Mouse (Mus musculus) CD4-positive, CD25-positive, alpha-beta regulatory T cell, adult 2 months (primary cell): ENCODE data around the gene Zfp579.
"Not testable (repeated sequence)": the region's sequence is repeated elsewhere in the genome, so short reads cannot be mapped to it uniquely, and the experiment has no call there.

Experiments used
- DNase-seq: peaks from one replicate; pipeline ENCODE4 v3.0.0-alpha.2; 2012; ENCODE audit warnings: low read depth, low spot score

Gene Zfp579

GRCm38 (mm10) chr7:5015118-5016001 is 19.4 kb upstream of the Zfp579 start, which contains the start of gene Gm44973:
Gm44973 (plus strand) TSS chr7:5015496.
- DNase-seq = peak; percentile 95

GRCm38 (mm10) chr7:5014251-5015117 is 18.5 kb upstream of the Zfp579 start, which contains the start of the genes Zfp524 and Fiz1:
Zfp524 (plus strand) TSS chr7:5014415.
Fiz1 (minus strand) TSS chr7:5014697.
- peak; percentile 98 for DNase-seq

- DNase-seq = no peak
Observed at GRCm38 (mm10) chr7:5012681-5013513, 16.9 kb upstream of the Zfp579 start.

- no peak for DNase-seq
Observed at GRCm38 (mm10) chr7:5008229-5008628, 12.3 kb upstream of the Zfp579 start.

- not testable (repeated sequence) for DNase-seq
Observed at GRCm38 (mm10) chr7:5002876-5003275, 6.9 kb upstream of the Zfp579 start.

- peak; percentile 69 for DNase-seq
Observed at GRCm38 (mm10) chr7:4999876-5000275, 3.9 kb upstream of the Zfp579 start.

GRCm38 (mm10) chr7:4996934-4997333 is 976 bp upstream of the Zfp579 start:
- no peak for DNase-seq

GRCm38 (mm10) chr7:4995268-4996002 is 523 bp downstream of the Zfp579 start:
- DNase-seq = no peak

GRCm38 (mm10) chr7:4993999-4994788 is 1.8 kb downstream of the Zfp579 start:
- DNase-seq = no peak

- DNase-seq = no peak
Observed at GRCm38 (mm10) chr7:4993347-4993998, 2.5 kb downstream of the Zfp579 start.

GRCm38 (mm10) chr7:4988250-4988649 is 7.7 kb downstream of the Zfp579 start:
- no peak for DNase-seq

GRCm38 (mm10) chr7:4976832-4977231 is 19.1 kb downstream of the Zfp579 start:
- peak; percentile 28 for DNase-seq

- no peak for DNase-seq
Observed at GRCm38 (mm10) chr7:4975455-4975854, 20.5 kb downstream of the Zfp579 start.

- DNase-seq = no peak
Observed at GRCm38 (mm10) chr7:4972321-4973047, 23.5 kb downstream of the Zfp579 start.

GRCm38 (mm10) chr7:4971710-4972109 is 24.2 kb downstream of the Zfp579 start:
- DNase-seq = no peak

- no peak for DNase-seq
Observed at GRCm38 (mm10) chr7:4971068-4971467, 24.9 kb downstream of the Zfp579 start, which contains the start of gene Sbk3. Sbk3 (minus strand) TSS chr7:4971168.

- DNase-seq = no peak
Observed at GRCm38 (mm10) chr7:4964988-4965387, 31.0 kb downstream of the Zfp579 start.

- peak; percentile 81 for DNase-seq
Observed at GRCm38 (mm10) chr7:4964272-4964671, 31.7 kb downstream of the Zfp579 start, which contains the start of gene Sbk2. Sbk2 (minus strand) TSS chr7:4964406.
